Mouse (Mus musculus): Measurements from ENCODE around the gene Dhx40. TPM values are rescaled to one million over a fixed set of nuclear protein-coding genes. Genes with fewer than 3 reads are reported as not detected.
A peak's percentile ranks its signal among the peaks of the same experiment; 100 is the strongest.
"Not testable (repeated sequence)": the region's sequence is repeated elsewhere in the genome, so short reads cannot be mapped to it uniquely, and the experiment has no call there.

Gene Dhx40
- total RNA-seq, 2 experiments from 2014 or later = 26.6 to 31.7 TPM

DNA sequence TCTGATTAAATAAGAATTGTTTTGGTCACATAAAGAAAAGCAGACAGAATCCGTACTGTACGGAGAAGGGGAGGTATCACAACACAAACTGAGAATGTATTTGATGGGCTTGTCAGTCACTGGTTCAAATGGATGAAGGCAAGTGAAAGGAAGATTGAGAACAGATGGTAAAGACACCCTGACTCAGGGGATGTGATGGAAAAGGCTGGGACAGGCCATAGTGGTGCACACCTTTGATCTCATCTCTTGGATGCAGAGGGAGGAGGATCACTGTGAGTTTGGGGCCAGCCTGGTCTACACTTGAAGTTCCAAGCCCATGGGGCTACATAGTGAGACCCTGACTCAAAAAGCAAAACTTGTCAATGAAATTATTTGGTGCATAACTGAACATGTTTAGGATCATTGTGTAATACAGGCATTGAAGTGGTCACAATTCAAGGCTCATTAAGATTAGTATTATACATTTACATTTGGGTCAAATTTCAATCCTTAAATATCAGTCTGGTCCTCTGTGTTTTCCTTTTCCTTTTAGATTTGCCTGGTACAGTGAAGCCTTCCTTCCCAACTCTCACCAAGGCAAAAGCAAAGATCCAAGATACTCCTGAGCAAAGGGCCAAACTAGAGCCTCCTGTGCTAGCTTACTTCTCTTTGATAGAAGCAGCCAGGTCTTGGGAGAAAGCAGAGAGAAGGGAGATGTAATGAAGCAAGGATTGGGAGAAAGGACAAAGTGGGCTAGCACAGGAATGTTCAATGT is 3.2 kb upstream of the Dhx40 start:
- H3K27ac ChIP-seq = no peak overlapping the region
- no peak for DNase-seq (ENCODE audit: low spot score in 2 of 2)
- no peak for TF ChIP-seq CTCF (conservative IDR thresholded peaks at IDR 0.05)
- no peak overlapping the region for H3K4me3 ChIP-seq

DNA sequence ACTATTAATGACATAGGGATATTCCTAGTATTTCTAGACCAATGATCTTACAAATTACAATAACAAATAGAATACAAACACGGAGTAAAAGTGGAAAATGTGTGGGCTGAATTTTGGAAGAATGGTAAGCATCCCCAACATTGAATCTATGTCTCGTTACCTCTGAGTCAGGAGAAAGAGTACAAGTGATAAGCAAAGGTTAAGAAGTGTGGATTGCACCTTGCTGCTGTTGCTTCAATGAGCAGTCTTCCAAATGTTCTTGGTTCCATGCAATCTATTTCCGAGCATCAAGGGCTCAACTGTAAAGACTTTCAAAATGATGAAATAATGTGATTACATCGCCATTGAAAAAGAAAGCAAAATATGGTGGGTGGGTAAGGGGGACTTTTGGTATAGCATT is 2.3 kb upstream of the Dhx40 start:
- Histone ChIP-seq H3K4me3 (no peak overlapping the region), H3K27ac (no peak overlapping the region)
- no peak for TF ChIP-seq CTCF (conservative IDR thresholded peaks at IDR 0.05)
- no peak for DNase-seq (ENCODE audit: low spot score in 2 of 2)

DNA sequence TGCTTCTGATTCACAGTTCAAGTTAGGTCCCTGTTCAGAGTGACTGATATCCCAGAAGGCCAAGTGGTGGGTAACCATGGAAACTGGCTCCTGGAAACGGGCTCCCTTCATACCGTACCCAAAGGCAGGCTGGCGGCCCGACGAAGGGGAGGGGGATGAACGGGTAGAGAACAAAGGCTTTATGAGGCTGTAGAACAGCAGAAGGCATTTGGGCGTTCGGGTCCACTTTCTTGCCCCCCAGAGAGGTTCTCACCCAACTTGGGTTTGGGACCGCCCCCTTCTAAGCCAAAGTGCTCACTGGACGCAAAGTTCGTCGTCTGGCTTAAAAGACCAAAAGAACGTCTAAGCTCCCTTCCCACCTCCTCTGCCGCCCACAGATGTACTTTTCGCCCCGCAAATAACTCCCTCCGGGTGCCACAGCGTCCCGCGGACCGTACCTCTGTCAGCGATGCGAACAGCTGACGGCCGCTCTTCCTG is 507 bp downstream of the Dhx40 start:
- Histone ChIP-seq H3K4me3 (peak overlapping the region; percentile 100), H3K27ac (peak overlapping the region; percentile 88)
- TF ChIP-seq CTCF (conservative IDR thresholded peaks at IDR 0.05) = no peak
- DNase-seq (ENCODE audit: low spot score in 2 of 2) = peak; percentile 74 to 83

DNA sequence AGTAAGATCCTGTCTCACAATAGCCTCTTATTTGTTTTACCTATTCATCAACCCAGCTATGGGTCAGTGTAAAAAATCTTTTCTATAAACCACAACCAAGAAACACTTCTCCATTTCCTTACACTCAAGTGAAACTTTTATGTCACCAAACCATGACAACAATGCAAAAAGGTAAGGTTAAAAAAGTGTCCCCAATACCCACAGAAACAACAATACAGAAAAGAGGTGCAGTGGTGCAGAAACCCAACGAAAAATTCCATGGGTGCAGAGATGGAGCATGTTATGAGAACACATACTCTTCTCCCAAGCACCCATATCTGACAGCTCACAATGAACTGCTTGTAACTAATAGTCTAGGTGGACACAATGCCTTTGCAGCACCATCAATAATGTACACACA is 13.4 kb downstream of the Dhx40 start:
- DNase-seq (ENCODE audit: low spot score in 2 of 2) = no peak
- H3K4me3 ChIP-seq = no peak overlapping the region
- TF ChIP-seq CTCF (conservative IDR thresholded peaks at IDR 0.05) = no peak
- H3K27ac ChIP-seq = no peak overlapping the region

DNA sequence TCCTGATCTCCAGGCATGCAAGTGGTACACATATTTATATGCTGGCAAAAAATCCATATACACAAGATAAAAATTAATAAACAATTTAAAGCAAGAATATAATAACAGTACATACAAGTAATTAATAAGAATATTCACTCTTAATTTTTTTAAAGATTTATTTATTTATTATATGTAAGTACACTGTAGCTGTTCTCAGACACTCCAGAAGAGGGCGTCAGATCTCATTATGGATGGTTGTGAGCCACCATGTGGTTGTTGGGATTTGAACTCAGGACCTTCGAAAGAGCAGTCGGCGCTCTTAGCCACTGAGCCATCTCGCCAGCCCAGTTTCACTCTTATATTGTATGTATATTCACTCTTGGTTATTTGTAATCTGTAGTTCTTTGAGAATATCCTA is 20.1 kb downstream of the Dhx40 start:
- H3K27ac ChIP-seq; DNase-seq (ENCODE audit: low spot score in 2 of 2); H3K4me3 ChIP-seq: not testable (repeated sequence)
- peak; percentile 60 for TF ChIP-seq CTCF (conservative IDR thresholded peaks at IDR 0.05)

DNA sequence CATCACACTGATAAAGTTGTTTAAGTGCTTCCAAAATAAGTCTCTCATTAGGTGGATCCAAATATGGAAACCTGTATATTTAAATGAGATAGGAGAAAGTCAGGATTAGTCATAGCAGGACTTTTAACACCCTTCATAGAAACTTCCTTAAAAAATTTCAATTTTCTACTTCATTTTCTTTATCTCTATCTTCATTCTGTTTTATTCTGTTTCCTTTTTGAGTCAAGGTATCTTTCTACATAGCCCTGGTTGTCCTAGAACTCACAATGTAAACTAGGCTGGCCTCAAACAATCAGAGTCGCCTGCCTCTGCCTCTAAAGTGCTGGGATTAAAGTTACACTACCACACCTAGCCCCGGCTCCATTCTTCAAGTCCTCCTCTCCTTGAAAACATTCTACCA is 21.8 kb downstream of the Dhx40 start:
- DNase-seq (ENCODE audit: low spot score in 2 of 2) = no peak
- Histone ChIP-seq H3K27ac (no peak overlapping the region), H3K4me3 (no peak overlapping the region)
- TF ChIP-seq CTCF (conservative IDR thresholded peaks at IDR 0.05) = no peak

DNA sequence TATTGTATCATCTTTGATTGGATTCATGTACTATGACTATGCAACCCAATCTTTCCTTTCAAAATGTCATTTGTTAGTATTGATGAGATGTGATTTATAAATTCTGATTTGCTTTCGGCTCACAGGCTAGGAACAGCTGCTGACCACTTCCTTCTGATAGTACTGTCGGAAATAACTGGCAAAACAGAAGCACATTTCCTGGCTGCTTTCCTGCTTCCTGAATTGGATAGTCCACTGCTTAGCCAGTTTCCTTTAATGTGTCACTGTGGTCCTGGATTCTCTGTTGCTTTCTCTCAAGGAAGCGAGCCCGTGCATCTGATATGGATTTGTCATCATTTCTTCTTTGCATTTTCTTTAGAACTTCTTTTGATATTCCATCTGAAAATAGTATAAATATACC is 37.7 kb downstream of the Dhx40 start:
- no peak overlapping the region for H3K4me3 ChIP-seq
- H3K27ac ChIP-seq = no peak overlapping the region
- no peak for TF ChIP-seq CTCF (conservative IDR thresholded peaks at IDR 0.05)
- DNase-seq (ENCODE audit: low spot score in 2 of 2) = no peak

DNA sequence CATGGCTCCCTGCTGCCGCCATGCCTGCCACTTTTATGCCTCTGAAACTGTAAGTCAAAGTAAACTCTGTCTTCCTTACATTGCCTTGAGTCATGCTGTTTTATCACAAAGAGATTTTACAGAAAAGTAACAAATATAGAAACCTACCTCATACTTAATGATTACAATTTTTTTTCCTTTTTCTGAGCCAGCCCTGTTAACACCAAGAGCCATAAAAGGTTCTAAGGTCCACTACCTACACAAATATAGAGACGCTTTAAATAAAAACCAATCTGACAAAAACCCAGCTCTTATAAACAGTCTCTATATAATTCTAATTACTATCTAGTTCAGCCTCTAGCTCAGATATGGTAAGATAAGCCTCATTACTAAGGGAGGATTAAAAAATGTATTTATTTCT is 43.0 kb downstream of the Dhx40 start:
- no peak for TF ChIP-seq CTCF (conservative IDR thresholded peaks at IDR 0.05)
- Histone ChIP-seq H3K4me3 (no peak overlapping the region), H3K27ac (no peak overlapping the region)
- no peak for DNase-seq (ENCODE audit: low spot score in 2 of 2)

DNA sequence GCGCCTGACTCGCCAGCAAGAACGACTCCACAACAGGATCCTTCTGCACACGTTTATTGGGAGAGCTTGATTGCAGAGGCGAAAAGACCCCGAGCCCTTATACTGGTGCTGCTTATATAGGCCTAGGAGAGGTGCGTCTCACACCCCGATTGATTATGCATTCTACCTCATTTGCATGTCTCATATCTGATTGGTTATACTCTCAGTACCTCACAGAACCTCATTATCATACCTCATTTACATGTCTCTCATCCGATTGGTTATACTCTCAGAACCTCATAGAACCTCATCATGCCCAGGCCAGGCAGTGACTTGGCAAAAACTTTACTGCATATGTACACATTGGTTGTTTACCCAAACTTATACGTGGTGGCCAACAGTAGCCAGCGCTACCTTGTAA is 44.4 kb downstream of the Dhx40 start:
- not testable (repeated sequence) for H3K4me3 ChIP-seq; H3K27ac ChIP-seq; DNase-seq (ENCODE audit: low spot score in 2 of 2)

DNA sequence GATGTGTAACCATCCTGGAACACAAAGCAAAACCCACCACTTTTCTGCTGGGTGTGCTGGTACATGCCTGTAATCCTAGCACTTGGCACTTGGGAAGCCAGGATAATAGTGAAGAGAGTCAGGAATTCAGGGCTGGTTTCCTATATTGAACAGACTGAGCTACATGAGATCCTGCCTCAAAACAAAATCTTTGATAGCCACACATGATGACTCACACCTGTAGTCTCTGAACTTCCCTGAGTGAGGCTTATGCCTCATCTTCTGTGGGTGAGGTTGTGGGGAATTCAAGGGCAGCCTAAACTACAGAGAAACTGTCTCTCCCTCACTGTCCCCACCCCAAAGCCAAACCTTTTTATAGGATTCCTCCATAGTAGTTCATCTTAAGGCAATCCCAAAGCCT is 47.2 kb downstream of the Dhx40 start:
- H3K4me3 ChIP-seq = no peak overlapping the region
- no peak for TF ChIP-seq CTCF (conservative IDR thresholded peaks at IDR 0.05)

DNA sequence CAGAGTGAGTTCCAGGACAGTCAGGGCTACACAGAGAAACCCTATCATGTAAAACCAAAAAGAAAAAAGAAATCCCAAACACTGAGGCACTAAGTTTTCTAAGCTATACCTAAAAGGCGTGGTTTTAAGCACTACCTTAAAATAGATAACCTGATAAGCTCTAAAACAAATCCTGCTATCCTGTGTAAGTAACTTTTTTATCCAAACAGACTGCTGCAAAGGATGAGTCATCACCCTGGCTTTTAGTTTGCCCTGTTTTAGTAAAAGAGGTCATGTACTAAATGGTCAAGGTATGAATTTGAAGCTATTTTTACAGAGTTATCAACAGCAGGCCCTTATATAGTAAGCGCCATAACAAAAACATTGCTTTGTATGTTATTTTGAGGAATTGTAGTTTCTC is 47.7 kb downstream of the Dhx40 start:
- TF ChIP-seq CTCF (conservative IDR thresholded peaks at IDR 0.05) = no peak
- DNase-seq (ENCODE audit: low spot score in 2 of 2) = no peak
- H3K27ac ChIP-seq = 0 out of 2 replicates have a peak overlapping the region, but pooled peaks have one; percentile 100

More for the DNA sequence above, 47.2 kb downstream of the Dhx40 start:
- H3K27ac ChIP-seq = no peak overlapping the region
- no peak for DNase-seq (ENCODE audit: low spot score in 2 of 2)

DNA sequence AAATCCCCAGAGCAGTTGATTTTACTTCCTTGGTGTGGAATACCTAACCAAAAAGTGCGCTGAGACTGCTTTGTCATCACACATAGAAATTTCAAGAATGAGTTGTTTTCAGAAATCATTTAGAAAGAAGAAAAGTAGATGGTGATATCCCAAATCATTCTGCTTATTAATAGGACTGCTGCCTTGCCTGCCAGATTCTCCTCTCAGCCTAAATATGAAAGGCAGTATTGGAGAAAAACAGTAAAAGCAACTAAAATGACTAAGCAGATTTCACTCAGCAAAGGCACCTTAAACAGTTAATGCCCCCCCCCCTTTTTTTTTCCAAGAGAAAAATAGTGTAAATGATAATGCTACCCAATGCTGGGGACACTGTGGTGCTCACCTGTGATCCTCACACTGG is 48.3 kb downstream of the Dhx40 start:
- no peak for TF ChIP-seq CTCF (conservative IDR thresholded peaks at IDR 0.05)
- H3K27ac ChIP-seq = peak overlapping the region; percentile 100

More for the DNA sequence above, 47.7 kb downstream of the Dhx40 start:
- H3K4me3 ChIP-seq = no peak overlapping the region

DNA sequence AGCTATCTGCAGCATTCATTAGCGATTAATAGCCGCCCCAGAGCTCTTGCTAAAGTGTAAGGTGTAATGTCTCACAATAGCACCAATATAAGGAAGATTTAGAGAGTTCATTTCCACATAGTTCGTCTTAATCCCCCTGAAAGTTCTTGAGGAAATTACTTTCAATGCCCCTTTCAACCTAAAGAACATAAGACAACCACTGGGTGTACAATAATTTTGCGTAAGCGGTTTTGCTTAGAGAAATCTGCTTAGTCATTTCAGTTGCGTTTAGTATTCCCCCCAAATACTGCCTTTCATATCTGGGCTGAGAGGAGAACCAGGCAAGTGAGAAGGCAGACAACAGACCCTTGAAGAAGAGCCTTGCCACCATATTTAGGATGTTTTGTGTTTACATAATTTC is 49.0 kb downstream of the Dhx40 start:
- no peak for DNase-seq (ENCODE audit: low spot score in 2 of 2)

More for the DNA sequence above, 48.3 kb downstream of the Dhx40 start:
- H3K4me3 ChIP-seq = no peak overlapping the region
- no peak for DNase-seq (ENCODE audit: low spot score in 2 of 2)

More for the DNA sequence above, 49.0 kb downstream of the Dhx40 start:
- peak overlapping the region; percentile 99 for H3K4me3 ChIP-seq
- H3K27ac ChIP-seq = peak overlapping the region; percentile 100
- no peak for TF ChIP-seq CTCF (conservative IDR thresholded peaks at IDR 0.05)
